In genomic region chr12:108885906-108886305, GRCm38 (mm10) we compare ENCODE assay signal across 16 mouse cellular contexts.
"Had no signal": no experiment of that assay in that cellular context is flagged by ENCODE, and none has a peak within 500 bp of the region (broad histone marks: within the 10 kb centered on the region; RNA-seq: fewer than 3 reads in every experiment).

No protein-coding gene starts in this region.

- H3K9ac ChIP-seq: limb, embryonic 12.5 days; liver, embryonic 13.5 days; liver, postnatal 0 days; lung, embryonic 15.5 days; midbrain, embryonic 15.5 days; neural tube, embryonic 13.5 days had no signal

- ATAC-seq: midbrain, embryonic 15.5 days had no signal

- DNase-seq: kidney, postnatal 4 days; liver; liver, embryonic 13.5 days; liver, postnatal 0 days; right cerebral cortex, postnatal 14 days; thymus, adult 18-20 months; thymus, postnatal 14 days had no signal

- H3K27me3 ChIP-seq: limb, embryonic 12.5 days; liver, embryonic 13.5 days; lung, embryonic 15.5 days; megakaryocyte, embryonic 14.5 days; midbrain, embryonic 15.5 days; neural tube, embryonic 13.5 days had no signal

- H3K4me2 ChIP-seq: limb, embryonic 12.5 days; liver, embryonic 13.5 days; lung, embryonic 15.5 days; midbrain, embryonic 11.5 days; midbrain, embryonic 15.5 days; neural tube, embryonic 13.5 days had no signal

- H3K9me3 ChIP-seq: limb, embryonic 12.5 days; liver, embryonic 13.5 days; lung, embryonic 15.5 days; megakaryocyte, embryonic 14.5 days; midbrain, embryonic 15.5 days; neural tube, embryonic 13.5 days had no signal

- H3K4me1 ChIP-seq: limb, embryonic 12.5 days; lung, embryonic 15.5 days; midbrain, embryonic 15.5 days had no signal

- H3K4me3 ChIP-seq: layer of hippocampus, adult 2 months; limb, embryonic 12.5 days; liver, embryonic 13.5 days; lung, embryonic 15.5 days; megakaryocyte, embryonic 14.5 days; midbrain, embryonic 15.5 days; neural tube, embryonic 13.5 days had no signal

- H3K27ac ChIP-seq: kidney, postnatal 0 days; layer of hippocampus, adult 2 months; limb, embryonic 12.5 days; liver, embryonic 13.5 days; lung, embryonic 15.5 days; macrophage; midbrain, embryonic 15.5 days; neural tube, embryonic 13.5 days had no signal
